Mouse (Mus musculus): ENCODE data around the gene Slc2a9.

GRCm38 (mm10) chr5:38476861-38477565 is 25.9 kb downstream of the Slc2a9 start:
- TF ChIP-seq CTCF (IDR thresholded peaks at IDR 0.05; ENCODE audit: low read depth): peak; percentile 45
- no peak for TF ChIP-seq EP300 (optimal IDR thresholded peaks at IDR 0.05)
